Mouse (Mus musculus) intestine, embryonic 15.5 days (tissue): ENCODE measurements around the gene Kif13a. TPM values are rescaled to one million over a fixed set of nuclear protein-coding genes. Genes with fewer than 3 reads are reported as not detected.

ENCODE experiments used
- ATAC-seq: fragments of 200-750 bp; cut with Nextera tagmentation; 2 replicates; pipeline ENCODE4 v1.8.0; 2017; ENCODE audit warnings: moderate TSS enrichment, moderate library complexity
- H3K27ac ChIP-seq: fragments of 300-500 bp; sonication (generic); 2 replicates; pipeline ENCODE4 v1.5.1; 2015; ENCODE audit warnings: mild to moderate bottlenecking, inconsistent platforms
- H3K27me3 ChIP-seq: fragments of 300-500 bp; sonication (generic); replicated peaks from 2 replicates; pipeline ENCODE4 v1.6.1; 2015; ENCODE audit warnings: inconsistent platforms
- H3K36me3 ChIP-seq: fragments of 300-500 bp; sonication (generic); 2 replicates; pipeline ENCODE4 v1.6.1; 2015; ENCODE audit warnings: inconsistent platforms
- H3K4me1 ChIP-seq: fragments of 300-500 bp; sonication (generic); replicated peaks from 2 replicates; pipeline ENCODE4 v1.6.1; 2015; ENCODE audit warnings: inconsistent platforms
- H3K4me2 ChIP-seq: fragments of 300-500 bp; sonication (generic); replicated peaks from 2 replicates; pipeline ENCODE4 v1.6.1; 2015; ENCODE audit warnings: mild to moderate bottlenecking, inconsistent platforms
- H3K4me3 ChIP-seq: fragments of 300-500 bp; sonication (generic); replicated peaks from 2 replicates; pipeline ENCODE4 v1.5.1; 2015; ENCODE audit warnings: inconsistent platforms
- H3K9ac ChIP-seq: fragments of 300-500 bp; sonication (generic); 2 replicates; pipeline ENCODE4 v1.6.1; 2015; ENCODE audit warnings: inconsistent platforms
- H3K9me3 ChIP-seq: fragments of 300-500 bp; sonication (generic); 2 replicates; pipeline ENCODE4 v1.6.1; 2016; ENCODE audit warnings: inconsistent platforms
- WGBS: fragments of 180-500 bp; shearing (Covaris S2); methylation state at CpG from one replicate; pipeline ENCODE4 v1.1.7; 2015; 5-methylcytosine and 5-hydroxymethylcytosine counted together
- polyA plus RNA-seq: library from polyadenylated mRNA; unstranded; fragments of >200 nt; fragmentation: Nextera tagmentation; extraction: Ambion mirVana; gene quantifications from 2 replicates; pipeline ENCODE4 v1.2.1, GENCODE M21; 2015

Gene Kif13a
- polyA plus RNA-seq, 1 experiment from 2014 or later, result 17.0 TPM

GRCm38 (mm10) chr13:46872732-46873131 is 56.9 kb downstream of the Kif13a start:
- no peaks in the 10 kb centered on the region for H3K36me3 ChIP-seq
- peaks cover 17% of the 10 kb centered on the region for H3K4me1 ChIP-seq
- H3K27me3 ChIP-seq, result no peaks in the 10 kb centered on the region
- no peak overlapping the region for H3K4me3 ChIP-seq
- no peak overlapping the region for H3K27ac ChIP-seq
- H3K9ac ChIP-seq, result no peak overlapping the region
- no peaks in the 10 kb centered on the region for H3K9me3 ChIP-seq
- H3K4me2 ChIP-seq, result no peak overlapping the region
- ATAC-seq, result no peak
- WGBS, result 65% methylated on average over 11 of the region's 11 CpGs

- Histone ChIP-seq H3K4me3 (no peak overlapping the region), H3K4me2 (no peak overlapping the region), H3K27ac (no peak overlapping the region), H3K27me3 (no peaks in the 10 kb centered on the region), H3K9me3 (no peaks in the 10 kb centered on the region), H3K36me3 (no peaks in the 10 kb centered on the region), H3K4me1 (peaks cover 16% of the 10 kb centered on the region), H3K9ac (no peak overlapping the region)
- 41% methylated on average over 6 of the region's 6 CpGs for WGBS
- ATAC-seq, result no peak
Measured at GRCm38 (mm10) chr13:46872194-46872593, 57.5 kb downstream of the Kif13a start.

- ATAC-seq, result no peak
- Histone ChIP-seq H3K4me1 (peaks cover 7% of the 10 kb centered on the region; the same call in 1 of the 2 replicates), H3K9ac (no peak overlapping the region), H3K9me3 (no peaks in the 10 kb centered on the region), H3K36me3 (no peaks in the 10 kb centered on the region), H3K27ac (no peak overlapping the region), H3K4me3 (no peak overlapping the region), H3K4me2 (no peak overlapping the region), H3K27me3 (no peaks in the 10 kb centered on the region)
- WGBS, result 89% methylated on average over 13 of the region's 13 CpGs
Measured at GRCm38 (mm10) chr13:46869464-46869863, 60.2 kb downstream of the Kif13a start.

- Histone ChIP-seq H3K27me3 (no peaks in the 10 kb centered on the region), H3K4me2 (no peak overlapping the region), H3K36me3 (no peaks in the 10 kb centered on the region), H3K27ac (no peak overlapping the region), H3K9me3 (no peaks in the 10 kb centered on the region), H3K9ac (no peak overlapping the region), H3K4me3 (no peak overlapping the region), H3K4me1 (0 out of 2 replicates have a peak, but pooled peaks cover 3% of the 10 kb centered on the region)
- ATAC-seq, result no peak
- WGBS, result 64% methylated on average over 3 of the region's 3 CpGs
Measured at GRCm38 (mm10) chr13:46863169-46863748, 66.4 kb downstream of the Kif13a start.

GRCm38 (mm10) chr13:46859876-46860275 is 69.8 kb downstream of the Kif13a start:
- Histone ChIP-seq H3K9me3 (no peaks in the 10 kb centered on the region), H3K27ac (no peak overlapping the region), H3K36me3 (no peaks in the 10 kb centered on the region), H3K4me1 (0 out of 2 replicates have a peak, but pooled peaks cover 3% of the 10 kb centered on the region), H3K4me3 (no peak overlapping the region), H3K9ac (no peak overlapping the region), H3K27me3 (no peaks in the 10 kb centered on the region), H3K4me2 (no peak overlapping the region)
- 87% methylated on average over 2 of the region's 2 CpGs for WGBS
- ATAC-seq, result no peak

GRCm38 (mm10) chr13:46859173-46859572 is 70.5 kb downstream of the Kif13a start:
- no peak overlapping the region for H3K9ac ChIP-seq
- no peaks in the 10 kb centered on the region for H3K36me3 ChIP-seq
- no peak overlapping the region for H3K27ac ChIP-seq
- H3K27me3 ChIP-seq, result no peaks in the 10 kb centered on the region
- no peaks in the 10 kb centered on the region for H3K9me3 ChIP-seq
- no peak overlapping the region for H3K4me2 ChIP-seq
- H3K4me1 ChIP-seq, result 0 out of 2 replicates have a peak, but pooled peaks cover 3% of the 10 kb centered on the region
- WGBS, result 70% methylated on average over 2 of the region's 2 CpGs
- ATAC-seq, result peak; percentile 91
- H3K4me3 ChIP-seq, result no peak overlapping the region

- Histone ChIP-seq H3K36me3 (no peaks in the 10 kb centered on the region), H3K27me3 (no peaks in the 10 kb centered on the region), H3K4me3 (no peak overlapping the region), H3K4me1 (0 out of 2 replicates have a peak, but pooled peaks cover 3% of the 10 kb centered on the region), H3K9ac (no peak overlapping the region), H3K4me2 (no peak overlapping the region), H3K27ac (no peak overlapping the region), H3K9me3 (no peaks in the 10 kb centered on the region)
- ATAC-seq, result peak; percentile 60; the same call in 1 of the 2 replicates
- WGBS, result 61% methylated on average over 8 of the region's 8 CpGs
Measured at GRCm38 (mm10) chr13:46858835-46859152, 70.9 kb downstream of the Kif13a start.

GRCm38 (mm10) chr13:46858143-46858834 is 71.4 kb downstream of the Kif13a start:
- ATAC-seq, result no peak
- no peak overlapping the region for H3K9ac ChIP-seq
- 92% methylated on average over 8 of the region's 8 CpGs for WGBS
- no peaks in the 10 kb centered on the region for H3K27me3 ChIP-seq
- no peaks in the 10 kb centered on the region for H3K9me3 ChIP-seq
- H3K4me2 ChIP-seq, result no peak overlapping the region
- no peaks in the 10 kb centered on the region for H3K36me3 ChIP-seq
- H3K27ac ChIP-seq, result no peak overlapping the region
- H3K4me1 ChIP-seq, result 0 out of 2 replicates have a peak, but pooled peaks cover 3% of the 10 kb centered on the region
- H3K4me3 ChIP-seq, result no peak overlapping the region

- Histone ChIP-seq H3K27ac (no peak overlapping the region), H3K4me3 (no peak overlapping the region), H3K9me3 (no peaks in the 10 kb centered on the region), H3K4me2 (no peak overlapping the region), H3K36me3 (no peaks in the 10 kb centered on the region), H3K9ac (no peak overlapping the region), H3K27me3 (no peaks in the 10 kb centered on the region), H3K4me1 (no peaks in the 10 kb centered on the region)
- WGBS, result 78% methylated on average over 5 of the region's 5 CpGs
- ATAC-seq, result no peak
Measured at GRCm38 (mm10) chr13:46854456-46854855, 75.2 kb downstream of the Kif13a start.

- Histone ChIP-seq H3K36me3 (no peaks in the 10 kb centered on the region), H3K9me3 (no peaks in the 10 kb centered on the region), H3K4me1 (no peaks in the 10 kb centered on the region), H3K27me3 (no peaks in the 10 kb centered on the region), H3K27ac (no peak overlapping the region), H3K4me3 (no peak overlapping the region), H3K9ac (no peak overlapping the region), H3K4me2 (no peak overlapping the region)
- whole genome bisulfite sequencing, result 96% methylated on average over 4 of the region's 4 CpGs
- ATAC-seq, result no peak
Measured at GRCm38 (mm10) chr13:46852470-46852869, 77.2 kb downstream of the Kif13a start.

GRCm38 (mm10) chr13:46845456-46845855 is 84.2 kb downstream of the Kif13a start:
- H3K27me3 ChIP-seq, result no peaks in the 10 kb centered on the region
- H3K27ac ChIP-seq, result no peak overlapping the region
- no peak overlapping the region for H3K4me2 ChIP-seq
- no peak overlapping the region for H3K4me3 ChIP-seq
- H3K9ac ChIP-seq, result no peak overlapping the region
- no peaks in the 10 kb centered on the region for H3K4me1 ChIP-seq
- H3K36me3 ChIP-seq, result no peaks in the 10 kb centered on the region
- H3K9me3 ChIP-seq, result no peaks in the 10 kb centered on the region
- 70% methylated on average over 9 of the region's 9 CpGs for WGBS
- no peak for ATAC-seq

GRCm38 (mm10) chr13:46844561-46845235 is 85.0 kb downstream of the Kif13a start:
- Histone ChIP-seq H3K36me3 (no peaks in the 10 kb centered on the region), H3K9ac (no peak overlapping the region), H3K4me3 (no peak overlapping the region), H3K4me1 (no peaks in the 10 kb centered on the region), H3K27ac (no peak overlapping the region), H3K27me3 (no peaks in the 10 kb centered on the region), H3K4me2 (no peak overlapping the region), H3K9me3 (no peaks in the 10 kb centered on the region)
- ATAC-seq, result no peak
- 75% methylated on average over 12 of the region's 12 CpGs for WGBS
